Mouse (Mus musculus) intestine, postnatal 0 days (tissue): ENCODE measurements around the gene Olfr521. TPM values are rescaled to one million over a fixed set of nuclear protein-coding genes. Genes with fewer than 3 reads are reported as not detected.

ENCODE experiments used
- polyA plus RNA-seq: library from polyadenylated mRNA; unstranded; fragments of >200 nt; fragmentation: Nextera tagmentation; extraction: Ambion mirVana; gene quantifications from 2 replicates; pipeline ENCODE4 v1.2.1, GENCODE M21; 2015

The Olfr521 gene
- polyA plus RNA-seq, 1 experiment from 2014 or later = not detected

Other genes with a start within 250 kb of the Olfr521 start
- gene Arrb1, start 228.0 kb upstream of the Olfr521 start, polyA plus RNA-seq = 4.2 and 4.4 TPM in 2 replicates
- 1.4 and 1.9 TPM in 2 replicates for gene Tpbgl, start 136.4 kb upstream of the Olfr521 start, polyA plus RNA-seq
- gene Slco2b1, start 52.2 kb upstream of the Olfr521 start, polyA plus RNA-seq = 2.2 and 3.2 TPM in 2 replicates
- gene Olfr520, start 33.2 kb upstream of the Olfr521 start, polyA plus RNA-seq = not detected in 2 replicates
- gene Neu3, start 64.9 kb downstream of the Olfr521 start, polyA plus RNA-seq = 2.5 TPM in 2 replicates
- 0.17 TPM in 1 of 2 replicates, not detected in the other for gene Xrra1, start 95.6 kb downstream of the Olfr521 start, polyA plus RNA-seq
- 237 and 238 TPM in 2 replicates for gene Spcs2, start 100.0 kb downstream of the Olfr521 start, polyA plus RNA-seq
- gene Rnf169, start 216.9 kb downstream of the Olfr521 start, polyA plus RNA-seq = 1.9 and 2.1 TPM in 2 replicates
- gene Chrdl2, start 242.7 kb downstream of the Olfr521 start, polyA plus RNA-seq = 1.0 and 1.2 TPM in 2 replicates